Mouse (Mus musculus): ENCODE results near the gene Kifc3.

The Kifc3 gene

GRCm38 (mm10) chr8:95084261-95084660, 118.4 kb downstream of the Kifc3 start:
- in situ Hi-C loops (cut with MboI; ENCODE audit: low sequenced_read_pairs) = no loop called here

GRCm38 (mm10) chr8:95081650-95082049, 121.0 kb downstream of the Kifc3 start:
- in situ Hi-C loops (cut with MboI; ENCODE audit: low sequenced_read_pairs) = no loop called here

- in situ Hi-C loops (cut with MboI; ENCODE audit: low sequenced_read_pairs) = no loop called here
Measured at GRCm38 (mm10) chr8:95080381-95081341, 122.0 kb downstream of the Kifc3 start, which contains the start of gene Katnb1. TSS of gene Katnb1 (plus strand) at chr8:95081186.

- in situ Hi-C loops (cut with MboI; ENCODE audit: low sequenced_read_pairs) = no loop called here
Measured at GRCm38 (mm10) chr8:95079305-95079704, 123.3 kb downstream of the Kifc3 start.

- in situ Hi-C loops (cut with MboI; ENCODE audit: low sequenced_read_pairs) = no loop called here
Measured at GRCm38 (mm10) chr8:95078055-95078454, 124.6 kb downstream of the Kifc3 start.

- in situ Hi-C loops (cut with MboI; ENCODE audit: low sequenced_read_pairs) = no loop called here
Measured at GRCm38 (mm10) chr8:95076151-95076550, 126.5 kb downstream of the Kifc3 start.

- in situ Hi-C loops (cut with MboI; ENCODE audit: low sequenced_read_pairs) = no loop called here
Measured at GRCm38 (mm10) chr8:95075504-95075903, 127.1 kb downstream of the Kifc3 start.

- in situ Hi-C loops (cut with MboI; ENCODE audit: low sequenced_read_pairs) = no loop called here
Measured at GRCm38 (mm10) chr8:95067582-95067981, 135.0 kb downstream of the Kifc3 start.

GRCm38 (mm10) chr8:95064531-95064930, 138.1 kb downstream of the Kifc3 start:
- in situ Hi-C loops (cut with MboI; ENCODE audit: low sequenced_read_pairs) = no loop called here

GRCm38 (mm10) chr8:95059812-95060533, 142.6 kb downstream of the Kifc3 start:
- in situ Hi-C loops (cut with MboI; ENCODE audit: low sequenced_read_pairs) = no loop called here

GRCm38 (mm10) chr8:95058661-95059060, 144.0 kb downstream of the Kifc3 start:
- in situ Hi-C loops (cut with MboI; ENCODE audit: low sequenced_read_pairs) = no loop called here

- in situ Hi-C loops (cut with MboI; ENCODE audit: low sequenced_read_pairs) = no loop called here
Measured at GRCm38 (mm10) chr8:95056414-95056813, 146.2 kb downstream of the Kifc3 start.

GRCm38 (mm10) chr8:95054927-95055510, 147.6 kb downstream of the Kifc3 start, which contains the start of gene Drc7:
TSS of gene Drc7 (plus strand) at chr8:95055103.
- in situ Hi-C loops (cut with MboI; ENCODE audit: low sequenced_read_pairs) = no loop called here

- in situ Hi-C loops (cut with MboI; ENCODE audit: low sequenced_read_pairs) = no loop called here
Measured at GRCm38 (mm10) chr8:95054438-95054837, 148.2 kb downstream of the Kifc3 start.

Measured in CH12F3 (cell line).